Comparison of ENCODE assay signal across 14 mouse cellular contexts in genomic region chr9:114778047-114778390, GRCm38 (mm10). TPM values are rescaled to one million over a fixed set of nuclear protein-coding genes. Genes with fewer than 3 reads are reported as not detected.
DNase-seq lines count a peak whose midpoint lies in the region; ATAC-seq and TF ChIP-seq lines count a peak whose summit lies in the region.
"Had no signal": no experiment of that assay in that cellular context is flagged by ENCODE, and none has a peak within 500 bp of the region (broad histone marks: within the 10 kb centered on the region; RNA-seq: fewer than 3 reads in every experiment).

No protein-coding gene starts in this region.

- WGBS in kidney, postnatal 0 days, result 62% methylated on average over 7 of the region's 7 CpGs
- 66% methylated on average over 7 of the region's 7 CpGs for WGBS in kidney, embryonic 14.5 days
- 5% methylated on average over 7 of the region's 7 CpGs for WGBS in macrophage (ENCODE audit: missing documents)

- no peak overlapping the region for H3K4me3 ChIP-seq in kidney, postnatal 0 days (replicated peaks; ENCODE audit: low read depth, low read length)
- no peak overlapping the region for H3K4me3 ChIP-seq in kidney, embryonic 14.5 days (ENCODE audit: low read length)
- no peak overlapping the region for H3K4me3 ChIP-seq in macrophage (ENCODE audit: inconsistent target)
- H3K4me3 ChIP-seq: gastrocnemius, adult 2 months had no signal

- H3K79me2 ChIP-seq in macrophage (ENCODE audit: inconsistent target), result peaks cover 81% of the 10 kb centered on the region

- peaks cover 6% of the 10 kb centered on the region; the same call in 1 of the 2 replicates for H3K4me1 ChIP-seq in kidney, postnatal 0 days (replicated peaks; ENCODE audit: insufficient read depth, low read length)
- peaks cover 25% of the 10 kb centered on the region for H3K4me1 ChIP-seq in kidney, embryonic 14.5 days (ENCODE audit: control insufficient read depth, insufficient read depth, low read length)

- 0 out of 2 replicates have a peak overlapping the region, but pooled peaks have one; percentile 8 for H3K27ac ChIP-seq in kidney, postnatal 0 days
- H3K27ac ChIP-seq in kidney, embryonic 14.5 days (ENCODE audit: low read depth, low read length), result no peak overlapping the region
- H3K27ac ChIP-seq in macrophage, result peak overlapping the region; percentile 100
- H3K27ac ChIP-seq: gastrocnemius, adult 2 months had no signal

- H3K27me3 ChIP-seq in kidney, postnatal 0 days (ENCODE audit: insufficient read depth, low read length), result no peaks in the 10 kb centered on the region
- no peaks in the 10 kb centered on the region for H3K27me3 ChIP-seq in kidney, embryonic 14.5 days (ENCODE audit: control insufficient read depth, insufficient read depth, low read length)

- H3K36me3 ChIP-seq in kidney, postnatal 0 days (ENCODE audit: insufficient read depth, low read length), result no peaks in the 10 kb centered on the region
- no peaks in the 10 kb centered on the region for H3K36me3 ChIP-seq in kidney, embryonic 14.5 days (ENCODE audit: control insufficient read depth, insufficient read depth, low read length)
- H3K36me3 ChIP-seq in macrophage (ENCODE audit: inconsistent target), result peaks cover 5% of the 10 kb centered on the region

- no peak for ATAC-seq in kidney, postnatal 0 days (replicated peaks; ENCODE audit: low FRiP score, low read depth)
- no peak for ATAC-seq in kidney, embryonic 14.5 days (ENCODE audit: low FRiP score, low TSS enrichment)
- peak; percentile 43 for ATAC-seq in granulocyte monocyte progenitor cell, adult 5-6 weeks (replicated peaks; ENCODE audit: poor library complexity, severe bottlenecking)
- ATAC-seq: midbrain, embryonic 16.5 days had no signal

- DNase-seq in kidney, postnatal 0 days (ENCODE audit: low spot score), result no peak
- DNase-seq in thymus, postnatal 36 days, result peak; percentile 52 to 54
- DNase-seq in adipocyte (ENCODE audit: low spot score), result no peak
- no peak for DNase-seq in left cerebral cortex, adult 8-10 months (ENCODE audit: low spot score in 2 of 2)
- no peak for DNase-seq in gastrocnemius, postnatal 4 days (ENCODE audit: low spot score in 2 of 2)
- DNase-seq: adrenal gland, postnatal 14 days; embryo, embryonic 11 days; gastrocnemius, adult 2 months; lung, postnatal 10 days; right cerebral cortex, postnatal 4 days had no signal

- TF ChIP-seq CTCF in kidney, postnatal 0 days (IDR thresholded peaks at IDR 0.05; ENCODE audit: low read depth), result no peak

- H3K4me2 ChIP-seq in kidney, postnatal 0 days (ENCODE audit: low read length), result no peak overlapping the region
- H3K4me2 ChIP-seq in kidney, embryonic 14.5 days (replicated peaks; ENCODE audit: low read depth, low read length), result no peak overlapping the region

- no peaks in the 10 kb centered on the region for H3K9me3 ChIP-seq in kidney, postnatal 0 days (replicated peaks; ENCODE audit: low read length)
- no peaks in the 10 kb centered on the region for H3K9me3 ChIP-seq in kidney, embryonic 14.5 days (ENCODE audit: control insufficient read depth, low read length)

- H3K9ac ChIP-seq in kidney, postnatal 0 days (ENCODE audit: low read depth, low read length), result no peak overlapping the region
- no peak overlapping the region for H3K9ac ChIP-seq in kidney, embryonic 14.5 days (ENCODE audit: low read depth, low read length)

RNA-seq across cellular contexts. Expression of gene Cmtm7, which starts 3.6 kb away (rescaled TPM):
- polyA plus RNA-seq in kidney, postnatal 0 days (2015; fragmentation: Nextera tagmentation; extraction: Ambion mirVana), result 95.4 and 102 TPM in 2 replicates
- polyA plus RNA-seq in kidney, embryonic 14.5 days (2014; fragmentation: Nextera tagmentation; extraction: Ambion mirVana), result 92.7 and 108 TPM in 2 replicates
- total RNA-seq in granulocyte monocyte progenitor cell, adult 5-6 weeks (2014; fragmentation: Nextera tagmentation), result 966 and 1,044 TPM in 2 replicates
- 864 and 928 TPM in 2 replicates for total RNA-seq in granulocyte monocyte progenitor cell, adult 5-6 weeks (2017)
- 10 to 100 TPM; 17.7 to 97.1 (median 67.8) TPM for total RNA-seq in macrophage (2018; cell fraction: chromatin; rRNA removed)
- total RNA-seq in macrophage (2018; cell fraction: cytosol; rRNA removed), result 100 to 1,000 TPM in 9 of 26 experiments, 10 to 100 TPM in 17; 58.3 to 114 (median 93.6) TPM
- total RNA-seq in macrophage (2018; cell fraction: nucleus; rRNA removed), result 100 to 1,000 TPM in 1 of 26 experiments, 10 to 100 TPM in 25; 36.9 to 101 (median 68.6) TPM
- 47.8 to 121 TPM (median 101 TPM) in 3 replicates for polyA plus RNA-seq in macrophage (2018)
- 1 to 10 TPM; 2.7 to 6.4 (median 4.9) TPM for total RNA-seq in left cerebral cortex, adult 8-10 months (2022)
- total RNA-seq in gastrocnemius, postnatal 4 days (2021), result 10 to 100 TPM; 27.5 to 32.2 TPM

RNA-seq across cellular contexts. Expression of gene Cmtm6, which starts 47.1 kb away (rescaled TPM):
- 64.5 and 70.3 TPM in 2 replicates for polyA plus RNA-seq in kidney, postnatal 0 days (2015; fragmentation: Nextera tagmentation; extraction: Ambion mirVana)
- 25.0 and 53.0 TPM in 2 replicates for polyA plus RNA-seq in kidney, embryonic 14.5 days (2014; fragmentation: Nextera tagmentation; extraction: Ambion mirVana)
- total RNA-seq in granulocyte monocyte progenitor cell, adult 5-6 weeks (2014; fragmentation: Nextera tagmentation), result 26.2 and 30.5 TPM in 2 replicates
- 46.7 and 50.0 TPM in 2 replicates for total RNA-seq in granulocyte monocyte progenitor cell, adult 5-6 weeks (2017)
- total RNA-seq in macrophage (2018; cell fraction: chromatin; rRNA removed), result 10 to 100 TPM in 25 of 26 experiments, 1 to 10 TPM in 1; 9.5 to 94.2 (median 29.7) TPM
- total RNA-seq in macrophage (2018; cell fraction: cytosol; rRNA removed), result 100 to 1,000 TPM in 12 of 26 experiments, 10 to 100 TPM in 14; 60.7 to 138 (median 99.6) TPM
- total RNA-seq in macrophage (2018; cell fraction: nucleus; rRNA removed), result 100 to 1,000 TPM in 10 of 26 experiments, 10 to 100 TPM in 16; 54.2 to 141 (median 94.4) TPM
- polyA plus RNA-seq in macrophage (2018), result 61.4 to 121 TPM (median 79.5 TPM) in 3 replicates
- total RNA-seq in left cerebral cortex, adult 8-10 months (2022), result 10 to 100 TPM; 20.0 to 25.7 (median 22.9) TPM
- total RNA-seq in gastrocnemius, postnatal 4 days (2021), result 10 to 100 TPM; 22.0 to 22.4 TPM

Comparison
In these comparisons a context has a peak if more than half of its experiments do, and no peak if none do; other contexts are left out.
1. DNase-seq: peak in thymus, postnatal 36 days (2 of 2); none in kidney, postnatal 0 days (single experiment), adipocyte (single experiment), left cerebral cortex, adult 8-10 months (0 of 2) and gastrocnemius, postnatal 4 days (0 of 2).
2. RNA of gene Cmtm7, which starts 3.6 kb away (total RNA-seq): 864 to 1,044 TPM in granulocyte monocyte progenitor cell, adult 5-6 weeks; 27.5 to 32.2 TPM in gastrocnemius, postnatal 4 days and 2.7 to 6.4 TPM in left cerebral cortex, adult 8-10 months; every median in the first group is over 10 times any median in the second.